Mouse (Mus musculus): Measurements from ENCODE around the gene Chaf1b.

Chaf1b gene

GRCm38 (mm10) chr16:93944301-93944700 lies 60.6 kb downstream of the Chaf1b start:
- no peak for DNase-seq (ENCODE audit: extremely low spot score, low read depth, low spot score)

GRCm38 (mm10) chr16:93947396-93947795 lies 63.7 kb downstream of the Chaf1b start:
- DNase-seq (ENCODE audit: extremely low spot score, low read depth, low spot score), result no peak
